ENCODE assay signal across 28 mouse cellular contexts in the genomic region with DNA sequence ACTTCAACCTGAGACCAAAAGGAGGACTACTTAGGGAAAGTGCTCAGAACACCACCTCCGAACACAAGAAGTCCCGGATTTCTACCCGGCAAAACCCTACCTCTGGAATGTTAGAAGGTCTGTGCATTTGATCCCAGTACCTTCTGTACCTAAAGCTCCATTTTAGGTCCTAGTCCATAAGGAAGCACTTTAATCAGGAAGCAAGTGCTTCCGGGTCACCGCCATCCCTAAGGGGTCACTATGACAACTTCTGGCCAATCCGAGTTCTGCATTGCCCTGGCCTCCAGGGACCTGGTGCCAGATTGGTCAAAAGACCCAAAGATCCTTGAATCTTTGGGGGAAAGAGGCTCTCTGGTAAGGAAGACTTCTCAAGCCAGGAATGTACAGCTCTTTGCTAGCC. TPM values are rescaled to one million over a fixed set of nuclear protein-coding genes. Genes with fewer than 3 reads are reported as not detected.
DNase-seq lines count a peak whose midpoint lies in the region; ATAC-seq and TF ChIP-seq lines count a peak whose summit lies in the region.
"Had no signal": no experiment of that assay in that cellular context is flagged by ENCODE, and none has a peak within 500 bp of the region (broad histone marks: within the 10 kb centered on the region; RNA-seq: fewer than 3 reads in every experiment).

No protein-coding gene starts in this region.

- H3K27ac ChIP-seq in hindbrain, postnatal 0 days, result no peak overlapping the region
- no peak overlapping the region for H3K27ac ChIP-seq in hindbrain, embryonic 12.5 days
- H3K27ac ChIP-seq in neural tube, embryonic 15.5 days (replicated peaks), result no peak overlapping the region
- H3K27ac ChIP-seq in kidney, adult 2 months (ENCODE audit: insufficient read depth, low read depth, low read length), result no peak overlapping the region
- H3K27ac ChIP-seq: hindbrain, embryonic 15.5 days; kidney, embryonic 15.5 days; liver, embryonic 13.5 days; midbrain, embryonic 13.5 days; neural tube, embryonic 12.5 days; stomach, postnatal 0 days had no signal

- H3K27me3 ChIP-seq in hindbrain, postnatal 0 days (ENCODE audit: insufficient read depth, low read length), result no peaks in the 10 kb centered on the region
- H3K27me3 ChIP-seq in hindbrain, embryonic 12.5 days, result no peaks in the 10 kb centered on the region; the same call in none of the 2 replicates
- H3K27me3 ChIP-seq in neural tube, embryonic 15.5 days (replicated peaks), result no peaks in the 10 kb centered on the region
- H3K27me3 ChIP-seq in kidney, adult 2 months (replicated peaks; ENCODE audit: control insufficient read depth, insufficient read depth, low read length), result no peaks in the 10 kb centered on the region
- H3K27me3 ChIP-seq: CH12.LX; hindbrain, embryonic 15.5 days; neural tube, embryonic 12.5 days had no signal

- H3K4me2 ChIP-seq in hindbrain, postnatal 0 days (ENCODE audit: low read depth, low read length), result no peak overlapping the region
- H3K4me2 ChIP-seq in hindbrain, embryonic 12.5 days (replicated peaks), result no peak overlapping the region
- H3K4me2 ChIP-seq in neural tube, embryonic 15.5 days, result no peak overlapping the region
- H3K4me2 ChIP-seq: liver, embryonic 13.5 days had no signal

- H3K4me1 ChIP-seq in hindbrain, postnatal 0 days (ENCODE audit: insufficient read depth, low read length), result no peaks in the 10 kb centered on the region; the same call in 1 of the 2 replicates
- H3K4me1 ChIP-seq in hindbrain, embryonic 12.5 days, result peaks cover 16% of the 10 kb centered on the region
- peaks cover 7% of the 10 kb centered on the region for H3K4me1 ChIP-seq in neural tube, embryonic 15.5 days
- no peaks in the 10 kb centered on the region for H3K4me1 ChIP-seq in kidney, adult 2 months (ENCODE audit: control insufficient read depth, insufficient read depth, low read length)
- H3K4me1 ChIP-seq: liver, embryonic 13.5 days had no signal

- no peak for TF ChIP-seq CTCF in hindbrain, postnatal 0 days (IDR thresholded peaks at IDR 0.05; ENCODE audit: low read depth)
- TF ChIP-seq CTCF in kidney, adult 2 months (conservative IDR thresholded peaks at IDR 0.05; ENCODE audit: insufficient read depth, insufficient read length, low read depth, low read length), result no peak

- DNase-seq in hindbrain, postnatal 0 days (ENCODE audit: low spot score), result peak; percentile 6
- DNase-seq in 416B (ENCODE audit: low read depth) (peak; percentile 63), ES-CJ7 (ENCODE audit: low read depth, low spot score) (peak; percentile 57)
- peak; percentile 60 for DNase-seq in embryo, embryonic 10.5 days (ENCODE audit: low spot score)
- DNase-seq in ovary, postnatal 10 days (ENCODE audit: low spot score), result no peak
- DNase-seq in kidney, adult 2 months, result no peak
- DNase-seq: adrenal gland, adult 8-10 months; B cell, adult 2 months; cerebellum, adult 11-12 months; cerebellum, postnatal 10 days; gastrocnemius, postnatal 14 days; heart, adult 18-20 months; heart, postnatal 10 days; liver, embryonic 13.5 days; lung, adult 2 months; lung, postnatal 14 days; thymus, postnatal 25 days had no signal

- TF ChIP-seq POLR2A in kidney, adult 2 months (IDR thresholded peaks at IDR 0.05; ENCODE audit: low read depth, low read length), result no peak

- 55% methylated on average over 6 of the region's 6 CpGs for whole genome bisulfite sequencing in hindbrain, postnatal 0 days
- 48% methylated on average over 6 of the region's 6 CpGs for WGBS in hindbrain, embryonic 12.5 days
- 63% methylated on average over 6 of the region's 6 CpGs for WGBS in neural tube, embryonic 15.5 days
- WGBS in kidney, adult 2 months, result 73% methylated on average over 6 of the region's 6 CpGs

- H3K36me3 ChIP-seq in hindbrain, postnatal 0 days (ENCODE audit: insufficient read depth, low read length), result no peaks in the 10 kb centered on the region
- H3K36me3 ChIP-seq in hindbrain, embryonic 12.5 days, result no peaks in the 10 kb centered on the region
- H3K36me3 ChIP-seq in neural tube, embryonic 15.5 days, result no peaks in the 10 kb centered on the region
- no peaks in the 10 kb centered on the region for H3K36me3 ChIP-seq in kidney, adult 2 months (ENCODE audit: control insufficient read depth, insufficient read depth, low read length)
- H3K36me3 ChIP-seq: heart, embryonic 12.5 days; hindbrain, embryonic 15.5 days; kidney, embryonic 15.5 days; liver, embryonic 13.5 days; midbrain, embryonic 13.5 days; neural tube, embryonic 12.5 days had no signal

- H3K9ac ChIP-seq in hindbrain, postnatal 0 days (replicated peaks; ENCODE audit: low read length), result no peak overlapping the region
- no peak overlapping the region for H3K9ac ChIP-seq in hindbrain, embryonic 12.5 days
- no peak overlapping the region for H3K9ac ChIP-seq in neural tube, embryonic 15.5 days (replicated peaks)
- H3K9ac ChIP-seq: hindbrain, embryonic 15.5 days; kidney, embryonic 15.5 days; liver, embryonic 13.5 days had no signal

- no peak for ATAC-seq in hindbrain, postnatal 0 days
- no peak for ATAC-seq in hindbrain, embryonic 12.5 days (ENCODE audit: low FRiP score)
- no peak for ATAC-seq in neural tube, embryonic 15.5 days (ENCODE audit: low FRiP score)
- ATAC-seq: activated CD4-positive, CD25-positive, alpha-beta regulatory T cell, adult 4 months; intestine, embryonic 16.5 days had no signal

- no peak overlapping the region for H3K4me3 ChIP-seq in hindbrain, postnatal 0 days (ENCODE audit: low read length)
- H3K4me3 ChIP-seq in hindbrain, embryonic 12.5 days, result no peak overlapping the region
- no peak overlapping the region for H3K4me3 ChIP-seq in neural tube, embryonic 15.5 days (replicated peaks)
- H3K4me3 ChIP-seq in kidney, adult 2 months (ENCODE audit: insufficient read depth, low read depth, low read length), result no peak overlapping the region
- H3K4me3 ChIP-seq: kidney, embryonic 15.5 days; liver, embryonic 13.5 days had no signal

- no peaks in the 10 kb centered on the region for H3K9me3 ChIP-seq in hindbrain, postnatal 0 days (ENCODE audit: low read length)
- no peaks in the 10 kb centered on the region for H3K9me3 ChIP-seq in hindbrain, embryonic 12.5 days (replicated peaks)
- H3K9me3 ChIP-seq in neural tube, embryonic 15.5 days (replicated peaks), result no peaks in the 10 kb centered on the region
- H3K9me3 ChIP-seq: heart, embryonic 12.5 days; hindbrain, embryonic 15.5 days; kidney, embryonic 15.5 days; liver, embryonic 13.5 days; midbrain, embryonic 13.5 days; neural tube, embryonic 12.5 days had no signal

RNA-seq across cellular contexts. Expression of a gene that starts 31.8 kb away (rescaled TPM):
- 11.5 and 15.7 TPM in 2 replicates for total RNA-seq in hindbrain, postnatal 0 days (2014; rRNA removed)
- polyA plus RNA-seq in hindbrain, postnatal 0 days (2015; fragmentation: Nextera tagmentation; extraction: Ambion mirVana), result 19.7 and 20.6 TPM in 2 replicates
- 36.1 and 36.7 TPM in 2 replicates for polyA plus RNA-seq in hindbrain, embryonic 12.5 days (2016; fragmentation: Nextera tagmentation; extraction: Ambion mirVana)
- 19.9 and 25.5 TPM in 2 replicates for polyA plus RNA-seq in neural tube, embryonic 15.5 days (2015; fragmentation: Nextera tagmentation; extraction: Ambion mirVana)
- polyA plus RNA-seq in kidney, adult 2 months (2012; rRNA removed), result 0.41 and 0.95 TPM in 2 replicates

RNA-seq across cellular contexts. Expression of a gene that starts 52.1 kb away (rescaled TPM):
- 28.0 and 29.1 TPM in 2 replicates for total RNA-seq in hindbrain, postnatal 0 days (2014; rRNA removed)
- polyA plus RNA-seq in hindbrain, postnatal 0 days (2015; fragmentation: Nextera tagmentation; extraction: Ambion mirVana), result 37.2 and 38.3 TPM in 2 replicates
- 43.6 and 46.8 TPM in 2 replicates for polyA plus RNA-seq in hindbrain, embryonic 12.5 days (2016; fragmentation: Nextera tagmentation; extraction: Ambion mirVana)
- polyA plus RNA-seq in neural tube, embryonic 15.5 days (2015; fragmentation: Nextera tagmentation; extraction: Ambion mirVana), result 38.7 and 38.8 TPM in 2 replicates
- polyA plus RNA-seq in kidney, adult 2 months (2012; rRNA removed), result 6.1 and 7.1 TPM in 2 replicates

Comparison
In these comparisons a context has a peak if more than half of its experiments do, and no peak if none do; other contexts are left out.
1. DNase-seq: peak in hindbrain, postnatal 0 days (single experiment), 416B (single experiment), ES-CJ7 (single experiment) and embryo, embryonic 10.5 days (single experiment); none in ovary, postnatal 10 days (single experiment) and kidney, adult 2 months (single experiment).
2. RNA of a gene that starts 31.8 kb away (polyA plus RNA-seq): 36.1 to 36.7 TPM in hindbrain, embryonic 12.5 days, 19.7 to 20.6 TPM in hindbrain, postnatal 0 days and 19.9 to 25.5 TPM in neural tube, embryonic 15.5 days; 0.41 to 0.95 TPM in kidney, adult 2 months; every median in the first group is over 10 times any median in the second.